ENCODE assay signal across 21 mouse cellular contexts in genomic region chr8:103412731-103413130, GRCm38 (mm10).
DNase-seq lines count a peak whose midpoint lies in the region; ATAC-seq lines count a peak whose summit lies in the region.
"Had no signal": no experiment of that assay in that cellular context is flagged by ENCODE, and none has a peak within 500 bp of the region (broad histone marks: within the 10 kb centered on the region; RNA-seq: fewer than 3 reads in every experiment).

No protein-coding gene starts in this region.

- H3K4me3 ChIP-seq in embryonic facial prominence, embryonic 12.5 days, result no peak overlapping the region
- no peak overlapping the region for H3K4me3 ChIP-seq in forebrain, embryonic 16.5 days (replicated peaks; ENCODE audit: low read length)
- H3K4me3 ChIP-seq in liver, embryonic 11.5 days (ENCODE audit: low read depth, low read length), result no peak overlapping the region
- H3K4me3 ChIP-seq: forebrain, embryonic 12.5 days; heart, adult 2 months; heart, embryonic 15.5 days; hindbrain, embryonic 13.5 days had no signal

- intact Hi-C loops in left cerebral cortex, postnatal 25 days (cut with DNase I), result no loop called here
- intact Hi-C loops in left cerebral cortex, postnatal 4 days (cut with DNase I), result no loop called here

- H3K4me2 ChIP-seq in embryonic facial prominence, embryonic 12.5 days (replicated peaks), result no peak overlapping the region
- no peak overlapping the region for H3K4me2 ChIP-seq in forebrain, embryonic 16.5 days (ENCODE audit: low read length)
- no peak overlapping the region for H3K4me2 ChIP-seq in liver, embryonic 11.5 days
- H3K4me2 ChIP-seq: forebrain, embryonic 12.5 days; heart, embryonic 11.5 days; heart, embryonic 15.5 days; hindbrain, embryonic 13.5 days had no signal

- no peaks in the 10 kb centered on the region for H3K9me3 ChIP-seq in embryonic facial prominence, embryonic 12.5 days
- H3K9me3 ChIP-seq in forebrain, embryonic 16.5 days (ENCODE audit: control insufficient read depth, low read length), result no peaks in the 10 kb centered on the region
- no peaks in the 10 kb centered on the region for H3K9me3 ChIP-seq in liver, embryonic 11.5 days (ENCODE audit: control insufficient read depth, low read length)
- H3K9me3 ChIP-seq: forebrain, embryonic 12.5 days; heart, embryonic 15.5 days; hindbrain, embryonic 13.5 days had no signal

- peak; percentile 20 to 28 for DNase-seq in frontal cortex, postnatal 36 days (ENCODE audit: low spot score in 2 of 2)
- DNase-seq in frontal cortex, postnatal 14 days (ENCODE audit: low spot score in 2 of 2), result no peak
- peak; percentile 7 to 69 for DNase-seq in left cerebral cortex, postnatal 25 days (ENCODE audit: low spot score in 2 of 2)
- DNase-seq in left cerebral cortex, postnatal 4 days, result no peak
- peak; percentile 12 for DNase-seq in R1 (ENCODE audit: low read depth, low spot score)
- DNase-seq in liver, embryonic 11.5 days (ENCODE audit: low spot score), result no peak
- DNase-seq: adrenal gland, postnatal 14 days; cerebellum, adult 18-20 months; cerebellum, adult 9-11 months; forebrain, postnatal 0 days; gastrocnemius, postnatal 14 days; heart, adult 2 months; heart, postnatal 14 days had no signal

- WGBS in embryonic facial prominence, embryonic 12.5 days, result 67% methylated on average over 7 of the region's 7 CpGs
- 84% methylated on average over 7 of the region's 7 CpGs for WGBS in forebrain, embryonic 16.5 days
- WGBS in liver, embryonic 11.5 days, result 67% methylated on average over 7 of the region's 7 CpGs

- H3K27ac ChIP-seq in embryonic facial prominence, embryonic 12.5 days, result peak overlapping the region; percentile 41; the same call in 1 of the 2 replicates
- H3K27ac ChIP-seq in forebrain, embryonic 16.5 days (ENCODE audit: low read length), result no peak overlapping the region
- H3K27ac ChIP-seq in liver, embryonic 11.5 days (ENCODE audit: low read depth, low read length), result no peak overlapping the region
- H3K27ac ChIP-seq: forebrain, embryonic 12.5 days; heart, adult 2 months; heart, embryonic 15.5 days; hindbrain, embryonic 13.5 days; hindbrain, postnatal 0 days had no signal

- H3K4me1 ChIP-seq in embryonic facial prominence, embryonic 12.5 days, result peaks cover 22% of the 10 kb centered on the region
- no peaks in the 10 kb centered on the region for H3K4me1 ChIP-seq in forebrain, embryonic 16.5 days (replicated peaks; ENCODE audit: control insufficient read depth, insufficient read depth, low read length)
- peaks cover 2% of the 10 kb centered on the region; the same call in 1 of the 2 replicates for H3K4me1 ChIP-seq in liver, embryonic 11.5 days (replicated peaks; ENCODE audit: control insufficient read depth, insufficient read depth, low read length)
- H3K4me1 ChIP-seq: forebrain, embryonic 12.5 days; heart, embryonic 15.5 days; hindbrain, embryonic 13.5 days had no signal

- no peak overlapping the region for H3K9ac ChIP-seq in embryonic facial prominence, embryonic 12.5 days
- H3K9ac ChIP-seq in forebrain, embryonic 16.5 days (replicated peaks; ENCODE audit: low read depth, low read length), result no peak overlapping the region
- H3K9ac ChIP-seq in liver, embryonic 11.5 days (ENCODE audit: low read depth, low read length), result no peak overlapping the region
- H3K9ac ChIP-seq: forebrain, embryonic 12.5 days; forebrain, postnatal 0 days; heart, embryonic 15.5 days; hindbrain, embryonic 13.5 days had no signal

- no peaks in the 10 kb centered on the region for H3K36me3 ChIP-seq in embryonic facial prominence, embryonic 12.5 days
- H3K36me3 ChIP-seq in forebrain, embryonic 16.5 days (ENCODE audit: control insufficient read depth, insufficient read depth), result no peaks in the 10 kb centered on the region
- H3K36me3 ChIP-seq in liver, embryonic 11.5 days (ENCODE audit: control insufficient read depth, insufficient read depth, low read length), result no peaks in the 10 kb centered on the region
- H3K36me3 ChIP-seq: forebrain, embryonic 12.5 days; heart, embryonic 15.5 days; hindbrain, embryonic 13.5 days had no signal

- no peaks in the 10 kb centered on the region for H3K27me3 ChIP-seq in embryonic facial prominence, embryonic 12.5 days
- H3K27me3 ChIP-seq in forebrain, embryonic 16.5 days (replicated peaks; ENCODE audit: control insufficient read depth, insufficient read depth, low read length), result no peaks in the 10 kb centered on the region
- no peaks in the 10 kb centered on the region for H3K27me3 ChIP-seq in liver, embryonic 11.5 days (replicated peaks; ENCODE audit: control insufficient read depth, insufficient read depth, low read length)
- H3K27me3 ChIP-seq: forebrain, embryonic 12.5 days; heart, embryonic 15.5 days; hindbrain, embryonic 13.5 days had no signal

- ATAC-seq in embryonic facial prominence, embryonic 12.5 days (ENCODE audit: insufficient number of reproducible peaks, insufficient read depth, low FRiP score, low TSS enrichment), result no peak
- ATAC-seq in forebrain, embryonic 16.5 days, result no peak
- ATAC-seq in liver, embryonic 11.5 days (replicated peaks; ENCODE audit: low FRiP score), result no peak
- ATAC-seq: activated CD4-positive, CD25-positive, alpha-beta regulatory T cell, adult 4 months; forebrain, postnatal 0 days; hindbrain, postnatal 0 days had no signal

Comparison
In these comparisons a context has a peak if more than half of its experiments do, and no peak if none do; other contexts are left out.
1. DNase-seq: peak in frontal cortex, postnatal 36 days (2 of 2), left cerebral cortex, postnatal 25 days (2 of 2) and R1 (single experiment); none in frontal cortex, postnatal 14 days (0 of 2), left cerebral cortex, postnatal 4 days (single experiment) and liver, embryonic 11.5 days (single experiment).